Mouse (Mus musculus) CH12.LX (cell line): ENCODE data around the gene Tssk4. TPM values are rescaled to one million over a fixed set of nuclear protein-coding genes. Genes with fewer than 3 reads are reported as not detected.

Experiments
- DNase-seq: peaks from one replicate; pipeline ENCODE4 v3.0.0-alpha.2; 2013; ENCODE audit errors: extremely low read depth
- H3K27ac ChIP-seq: 2 replicates; pipeline ENCODE4 v1.5.1; 2012; ENCODE audit warnings: low read depth, mild to moderate bottlenecking, control low read depth, moderate library complexity; ENCODE audit not compliant: insufficient read depth
- H3K27me3 ChIP-seq: replicated peaks from 2 replicates; pipeline ENCODE3; 2012; ENCODE audit warnings: inconsistent platforms
- H3K36me3 ChIP-seq, 2 experiments: replicated peaks in 1 of 2; 2 replicates each; pipeline versions ENCODE3 to v1.6.1; 2012; ENCODE audit warnings: inconsistent platforms in 1 of 2, low read length in 1 of 2, mild to moderate bottlenecking in 1 of 2, mixed read lengths in 1 of 2, moderate library complexity in 1 of 2; ENCODE audit not compliant: control insufficient read depth in 1 of 2, insufficient read depth in 1 of 2
- H3K4me1 ChIP-seq, 2 experiments: 2 replicates each; pipeline ENCODE4 v1.6.1; 2012; ENCODE audit warnings: inconsistent platforms in 1 of 2, moderate library complexity in 1 of 2; ENCODE audit not compliant: insufficient read depth in 2 of 2, control insufficient read depth in 1 of 2
- H3K4me2 ChIP-seq: 2 replicates; pipeline ENCODE4 v1.6.1; 2012; ENCODE audit warnings: low read depth, mild to moderate bottlenecking, control low read depth; ENCODE audit not compliant: poor library complexity, insufficient read depth, severe bottlenecking
- H3K4me3 ChIP-seq, 3 experiments: fragments of 150-350 bp in 1 of 3; sonication (generic) in 1 of 3; replicated peaks in 1 of 3; 2 replicates each; pipeline versions ENCODE3 to v1.5.1; 2011 to 2012; ENCODE audit warnings: low read depth in 2 of 3, low read length in 2 of 3, mild to moderate bottlenecking in 2 of 3, moderate library complexity in 2 of 3, control low read depth in 1 of 3, improper control_type of control experiment in 1 of 3, inconsistent platforms in 1 of 3, mixed read lengths in 1 of 3; ENCODE audit not compliant: poor library complexity in 1 of 3
- H3K79me2 ChIP-seq: replicated peaks from 2 replicates; pipeline ENCODE4 v1.6.1; 2012; ENCODE audit warnings: mild to moderate bottlenecking, moderate library complexity; ENCODE audit not compliant: control insufficient read depth, poor library complexity, insufficient read depth, severe bottlenecking; ENCODE audit errors: extremely low read depth
- H3K9ac ChIP-seq: 2 replicates; pipeline ENCODE4 v1.6.1; 2012; ENCODE audit warnings: low read depth, mild to moderate bottlenecking, control low read depth, moderate library complexity; ENCODE audit not compliant: insufficient read depth
- H3K9me3 ChIP-seq: replicated peaks from 2 replicates; pipeline ENCODE3; 2012; ENCODE audit warnings: low read length, inconsistent platforms, mixed read lengths
- BHLHE40 ChIP-seq: IDR thresholded peaks from 2 replicates; pipeline ENCODE4 v1.6.1; 2011; ENCODE audit warnings: mild to moderate bottlenecking, low read depth, low read length, improper control_type of control experiment
- CHD1 ChIP-seq: IDR thresholded peaks from 2 replicates; pipeline ENCODE4 v1.6.1; 2012; ENCODE audit warnings: low read depth, low read length, improper control_type of control experiment, inconsistent platforms
- CHD2 ChIP-seq: IDR thresholded peaks from 2 replicates; pipeline ENCODE4 v1.6.1; 2011; ENCODE audit warnings: low read length, improper control_type of control experiment
- EP300 ChIP-seq: IDR thresholded peaks from 2 replicates; pipeline ENCODE4 v1.6.1; 2011; ENCODE audit warnings: low read length, improper control_type of control experiment
- ETS1 ChIP-seq: conservative IDR thresholded peaks from 2 replicates; pipeline ENCODE4 v1.6.1; 2012; ENCODE audit warnings: low read depth, mild to moderate bottlenecking, inconsistent platforms, low read length, improper control_type of control experiment, moderate library complexity
- HCFC1 ChIP-seq: IDR thresholded peaks from 2 replicates; pipeline ENCODE4 v1.6.1; 2012; ENCODE audit warnings: low read depth, mild to moderate bottlenecking, inconsistent platforms, low read length, improper control_type of control experiment
- JUN ChIP-seq: IDR thresholded peaks from 2 replicates; pipeline ENCODE4 v1.6.1; 2011; ENCODE audit warnings: low read depth, mild to moderate bottlenecking, low read length, improper control_type of control experiment, moderate library complexity; ENCODE audit not compliant: insufficient read depth
- KAT2A ChIP-seq: IDR thresholded peaks from 2 replicates; pipeline ENCODE4 v1.6.1; 2012; ENCODE audit warnings: low read length, improper control_type of control experiment, inconsistent platforms; ENCODE audit not compliant: insufficient replicate concordance
- MAFK ChIP-seq: IDR thresholded peaks from 2 replicates; pipeline ENCODE4 v1.6.1; 2011; ENCODE audit warnings: low read length, improper control_type of control experiment; ENCODE audit not compliant: insufficient replicate concordance
- MAX ChIP-seq: IDR thresholded peaks from 2 replicates; pipeline ENCODE4 v1.6.1; 2011; ENCODE audit warnings: low read length, improper control_type of control experiment
- MEF2A ChIP-seq: IDR thresholded peaks from 2 replicates; pipeline ENCODE4 v1.6.1; 2014; ENCODE audit warnings: low read depth, mild to moderate bottlenecking, inconsistent platforms, low read length, improper control_type of control experiment, borderline replicate concordance
- MXI1 ChIP-seq: IDR thresholded peaks from 2 replicates; pipeline ENCODE4 v1.6.1; 2011; ENCODE audit warnings: mild to moderate bottlenecking, low read depth, low read length, improper control_type of control experiment
- NELFE ChIP-seq: IDR thresholded peaks from 2 replicates; pipeline ENCODE4 v1.6.1; 2011; ENCODE audit warnings: low read depth, low read length, improper control_type of control experiment
- NRF1 ChIP-seq: IDR thresholded peaks from 2 replicates; pipeline ENCODE4 v1.6.1; 2014; ENCODE audit warnings: low read depth, mild to moderate bottlenecking, inconsistent platforms, low read length, improper control_type of control experiment, moderate library complexity
- POLR2A ChIP-seq: IDR thresholded peaks from 2 replicates; pipeline ENCODE4 v1.6.1; 2011; ENCODE audit warnings: low read depth, mild to moderate bottlenecking, improper control_type of control experiment, low read length
- POLR2AphosphoS2 ChIP-seq: IDR thresholded peaks from 2 replicates; pipeline ENCODE4 v1.6.1; 2011; ENCODE audit warnings: low read depth, low read length, improper control_type of control experiment
- RAD21 ChIP-seq: IDR thresholded peaks from 2 replicates; pipeline ENCODE4 v1.6.1; 2011; ENCODE audit warnings: low read depth, mild to moderate bottlenecking, low read length, improper control_type of control experiment, moderate library complexity
- RCOR1 ChIP-seq: conservative IDR thresholded peaks from 2 replicates; pipeline ENCODE4 v1.6.1; 2012; ENCODE audit warnings: low read depth, mild to moderate bottlenecking, inconsistent platforms, low read length, improper control_type of control experiment
- SIN3A ChIP-seq: IDR thresholded peaks from 2 replicates; pipeline ENCODE4 v1.6.1; 2012; ENCODE audit warnings: low read length, improper control_type of control experiment, inconsistent platforms
- SMC3 ChIP-seq: IDR thresholded peaks from 2 replicates; pipeline ENCODE4 v1.6.1; 2011; ENCODE audit warnings: low read depth, low read length, improper control_type of control experiment
- TBP ChIP-seq: conservative IDR thresholded peaks from 2 replicates; pipeline ENCODE4 v1.6.1; 2011; ENCODE audit warnings: low read depth, low read length, improper control_type of control experiment
- UBTF ChIP-seq: IDR thresholded peaks from 2 replicates; pipeline ENCODE4 v1.6.1; 2012; ENCODE audit warnings: low read depth, mild to moderate bottlenecking, inconsistent platforms, low read length, improper control_type of control experiment, moderate library complexity
- USF1 ChIP-seq: IDR thresholded peaks from 2 replicates; pipeline ENCODE4 v1.6.1; 2014; ENCODE audit warnings: low read depth, mild to moderate bottlenecking, inconsistent platforms, low read length, improper control_type of control experiment
- USF2 ChIP-seq: conservative IDR thresholded peaks from 2 replicates; pipeline ENCODE4 v1.6.1; 2011; ENCODE audit warnings: low read depth, low read length, improper control_type of control experiment
- ZC3H11A ChIP-seq: IDR thresholded peaks from 2 replicates; pipeline ENCODE4 v1.6.1; 2012; ENCODE audit warnings: low read depth, mild to moderate bottlenecking, inconsistent platforms, low read length, improper control_type of control experiment
- ZKSCAN1 ChIP-seq: IDR thresholded peaks from 2 replicates; pipeline ENCODE4 v1.6.1; 2012; ENCODE audit warnings: low read depth, inconsistent platforms, low read length, improper control_type of control experiment, borderline replicate concordance
- ZMIZ1 ChIP-seq: IDR thresholded peaks from 2 replicates; pipeline ENCODE4 v1.6.1; 2012; ENCODE audit warnings: low read depth, mild to moderate bottlenecking, inconsistent platforms, low read length, improper control_type of control experiment
- ZNF384 ChIP-seq: IDR thresholded peaks from 2 replicates; pipeline ENCODE4 v1.6.1; 2012; ENCODE audit warnings: low read depth, low read length, improper control_type of control experiment, inconsistent platforms
- dilution Hi-C: fragments of 300-500 bp; cut with MboI; formaldehyde crosslinking; loops from 2 replicates; pipeline ENCODE4 v1.14.3; 2020; ENCODE audit warnings: low sequenced_read_pairs; ENCODE audit not compliant: extremely low pct_unique_long_range_greater_than_20kb, extremely low pct_ligation_motif_present
- in situ Hi-C: fragments of 300-500 bp; cut with MboI; formaldehyde crosslinking; loops from 3 replicates; pipeline ENCODE4 v1.14.3; 2019; ENCODE audit warnings: low sequenced_read_pairs, low pct_ligation_motif_present, low pct_unique_long_range_greater_than_20kb, mixed read lengths
- polyA plus RNA-seq: library from polyadenylated mRNA; unstranded; fragments of >175 nt; gene quantifications from 2 replicates; pipeline ENCODE4 v1.2.1, GENCODE M21; 2012; ENCODE audit warnings: low read depth; ENCODE audit not compliant: insufficient read length
- total RNA-seq, 2 experiments: library from RNA; depleted of rRNA; stranded (reverse); fragments of 300-350 nt in 1 of 2; fragments of >200 nt in 1 of 2; gene quantifications; 2 replicates each; pipeline ENCODE4 v1.2.3; 2012 to 2014

Tssk4 gene
- total and polyA plus RNA-seq, 3 experiments: 0.30 to 0.31 TPM; not detected in 1

- TF ChIP-seq ZNF384: no peak
- no peak for TF ChIP-seq MAFK
- no peak for TF ChIP-seq KAT2A
- TF ChIP-seq ZMIZ1: no peak
- no peak for TF ChIP-seq MEF2A
- no peak for TF ChIP-seq RAD21
- no peak for TF ChIP-seq SIN3A
- no peak for TF ChIP-seq CHD1
- no peak for TF ChIP-seq NRF1
- no peak for TF ChIP-seq USF2
- no peak for TF ChIP-seq USF1
- no peak for TF ChIP-seq MXI1
- TF ChIP-seq ZKSCAN1: no peak
- DNase-seq: peak; percentile 25
- peaks cover 5 to 61% of the 10 kb centered on the region in 2 experiments for H3K4me1 ChIP-seq
- no peaks in the 10 kb centered on the region for H3K9me3 ChIP-seq
- no peaks in the 10 kb centered on the region for H3K27me3 ChIP-seq
- H3K27ac ChIP-seq: no peak overlapping the region
- peaks cover 2% of the 10 kb centered on the region for H3K79me2 ChIP-seq
- dilution Hi-C loops (no loop called here), in situ Hi-C loops (no loop called here)
- H3K9ac ChIP-seq: no peak overlapping the region
- H3K4me2 ChIP-seq: no peak overlapping the region
- H3K36me3 ChIP-seq: peaks cover 48 to 60% of the 10 kb centered on the region in 2 experiments
- no peak overlapping the region for H3K4me3 ChIP-seq
Observed at GRCm38 (mm10) chr14:55677615-55678014, 27.6 kb downstream of the Tssk4 start.

DNA sequence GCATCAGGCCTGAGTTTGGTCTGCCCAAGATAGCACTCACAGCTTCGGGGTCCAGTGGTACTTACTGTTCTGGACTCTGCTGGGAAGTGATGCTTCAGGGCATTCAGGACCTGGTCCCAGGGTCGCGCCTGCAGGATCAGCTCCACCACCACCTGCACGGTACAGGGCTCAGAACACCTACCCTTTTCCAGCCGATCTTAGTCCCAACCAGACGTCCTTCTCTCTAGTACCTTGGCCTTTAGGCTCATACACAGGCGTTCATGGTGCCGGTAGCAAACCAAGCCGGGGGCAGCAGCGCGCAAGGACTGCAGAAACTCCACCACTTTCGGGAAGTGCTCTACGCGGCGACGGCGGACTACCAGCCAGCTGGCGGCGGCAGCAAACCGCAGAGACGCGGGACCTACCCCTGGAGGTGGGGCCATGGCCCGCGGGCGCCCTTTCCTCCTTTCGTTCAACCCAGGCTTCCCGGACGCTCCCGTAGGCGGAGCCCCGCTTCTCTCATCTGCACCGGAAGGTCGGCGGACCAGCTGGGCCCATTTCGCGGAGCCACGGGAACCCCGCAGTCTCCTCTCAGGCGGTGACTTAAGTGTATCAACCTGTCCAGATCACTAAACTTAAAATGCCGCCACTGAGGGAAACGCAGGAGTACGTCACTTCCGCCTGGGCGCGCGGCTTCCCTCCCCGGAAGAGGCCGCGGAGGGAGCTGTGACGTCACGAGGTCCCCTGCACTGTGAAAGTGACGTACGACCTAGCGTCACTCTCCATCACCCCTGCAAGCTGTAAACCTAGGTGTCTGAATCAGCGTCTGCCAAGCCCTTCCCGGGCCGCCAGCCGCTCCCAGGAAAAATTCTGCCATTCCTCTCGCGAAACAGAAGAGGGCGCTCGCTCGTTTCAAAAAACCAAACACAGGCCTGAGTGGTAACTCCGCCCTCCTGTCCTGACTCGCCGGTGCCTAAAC, 31.5 kb downstream of the Tssk4 start, which contains the start of gene Tinf2:
Tinf2 (minus strand) TSS at position 661 of the 958 bp plus-strand sequence.
- peak within 1 kb of the TSS; percentile 62 for H3K9ac ChIP-seq
- peaks cover 5 to 52% of the 10 kb centered on the region in 2 experiments for H3K4me1 ChIP-seq
- peak; percentile 95 for DNase-seq
- H3K4me2 ChIP-seq: peak within 1 kb of the TSS; percentile 95
- H3K4me3 ChIP-seq: peak within 1 kb of the TSS; percentile 77 to 85 (median 79)
- H3K79me2 ChIP-seq: no peaks in the 10 kb centered on the region
- peak within 1 kb of the TSS; percentile 56 for H3K27ac ChIP-seq
- peaks cover 35 to 42% of the 10 kb centered on the region in 2 experiments for H3K36me3 ChIP-seq
- H3K9me3 ChIP-seq: no peaks in the 10 kb centered on the region
- no peaks in the 10 kb centered on the region for H3K27me3 ChIP-seq
- in situ Hi-C loops (loop anchor here (5.0 kb wide), 1 partner anchor 71 kb away; no protein-coding TSS in a partner anchor), dilution Hi-C loops (no loop called here)
- peak; percentile 81 for TF ChIP-seq ZMIZ1
- TF ChIP-seq HCFC1: peak; percentile 84
- TF ChIP-seq SIN3A: peak; percentile 94
- TF ChIP-seq ETS1: peak; percentile 98
- no peak; the same call in 1 of the 2 replicates for TF ChIP-seq UBTF
- TF ChIP-seq BHLHE40: peak; percentile 53; the same call in 1 of the 2 replicates
- TF ChIP-seq RAD21: peak; percentile 77
- TF ChIP-seq MAX: peak; percentile 79
- no peak; the same call in 1 of the 2 replicates for TF ChIP-seq POLR2AphosphoS2
- no peak for TF ChIP-seq ZNF384
- TF ChIP-seq NELFE: peak; percentile 91
- TF ChIP-seq NRF1: peak; percentile 54
- no peak; the same call in 1 of the 2 replicates for TF ChIP-seq ZKSCAN1
- no peak for TF ChIP-seq USF1
- TF ChIP-seq SMC3: peak; percentile 76
- 0 out of 2 replicates have a peak, but pooled peaks have one; percentile 46 for TF ChIP-seq JUN
- peak; percentile 62; the same call in 1 of the 2 replicates for TF ChIP-seq MAFK
- TF ChIP-seq RCOR1: peak; percentile 80
- peak; percentile 37; the same call in 1 of the 2 replicates for TF ChIP-seq EP300
- peak; percentile 1; the same call in 1 of the 2 replicates for TF ChIP-seq ZC3H11A
- 0 out of 2 replicates have a peak, but pooled peaks have one; percentile 43 for TF ChIP-seq TBP
- no peak for TF ChIP-seq CHD1
- TF ChIP-seq POLR2A: peak; percentile 79
- peak; percentile 73; the same call in 1 of the 2 replicates for TF ChIP-seq CHD2
